Mouse (Mus musculus) heart, adult 2 months (tissue): Measurements from ENCODE around the gene Skint5.

Experiments
- CTCF ChIP-seq: fragments of 200-600 bp; IDR thresholded peaks from 2 replicates; pipeline ENCODE4 v1.8.1; 2022; ENCODE audit warnings: antibody characterized with exemption, mild to moderate bottlenecking, moderate library complexity
- EP300 ChIP-seq: fragments of 200-500 bp; IDR thresholded peaks from 2 replicates; pipeline ENCODE4 v1.6.1; 2011; ENCODE audit warnings: low read depth, low read length, control low read depth; ENCODE audit not compliant: insufficient read depth
- POLR2A ChIP-seq: fragments of 200-500 bp; IDR thresholded peaks from 2 replicates; pipeline ENCODE4 v1.6.1; 2011; ENCODE audit warnings: mild to moderate bottlenecking, low read depth, low read length, control low read depth; ENCODE audit not compliant: insufficient read depth

DNA sequence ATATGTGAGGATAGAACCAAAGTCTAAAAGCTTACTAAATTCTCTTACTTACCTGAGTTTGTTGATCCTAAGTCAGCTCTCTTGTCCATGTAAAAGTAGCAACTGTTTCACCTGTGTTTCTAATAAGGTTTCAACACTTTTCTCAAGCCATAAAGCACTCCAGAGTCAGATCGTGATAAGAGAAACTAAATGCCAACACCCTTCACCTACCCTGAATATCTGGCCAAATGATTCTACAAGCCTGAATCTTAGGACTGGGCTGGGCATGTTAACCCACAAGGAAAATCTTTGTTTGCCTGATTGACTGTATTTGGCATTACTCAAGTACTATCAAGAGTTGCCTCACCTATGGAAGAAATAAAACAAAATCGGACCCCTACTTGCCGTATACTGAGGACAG, at the start of gene Skint5:
- TF ChIP-seq CTCF (no peak), POLR2A (no peak), EP300 (no peak)
